In genomic region chr2:30852771-30853313, GRCm38 (mm10) we compare ENCODE assay signal across 12 mouse cellular contexts. TPM values are rescaled to one million over a fixed set of nuclear protein-coding genes. Genes with fewer than 3 reads are reported as not detected.
A peak's percentile ranks its signal among the peaks of the same experiment; 100 is the strongest.
DNase-seq lines count a peak whose midpoint lies in the region; ATAC-seq and TF ChIP-seq lines count a peak whose summit lies in the region.
"Had no signal": no experiment of that assay in that cellular context is flagged by ENCODE, and none has a peak within 500 bp of the region (broad histone marks: within the 10 kb centered on the region; RNA-seq: fewer than 3 reads in every experiment).

No protein-coding gene starts in this region.

- no peaks in the 10 kb centered on the region for H3K9me3 ChIP-seq in forebrain, embryonic 12.5 days
- no peaks in the 10 kb centered on the region for H3K9me3 ChIP-seq in forebrain, embryonic 14.5 days (replicated peaks; ENCODE audit: control insufficient read depth, low read length)
- H3K9me3 ChIP-seq in kidney, postnatal 0 days (replicated peaks; ENCODE audit: low read length) = no peaks in the 10 kb centered on the region
- H3K9me3 ChIP-seq in embryonic facial prominence, embryonic 11.5 days (replicated peaks; ENCODE audit: control insufficient read depth, low read length) = no peaks in the 10 kb centered on the region
- H3K9me3 ChIP-seq in limb, embryonic 15.5 days = no peaks in the 10 kb centered on the region
- H3K9me3 ChIP-seq: forebrain, embryonic 13.5 days; midbrain, embryonic 10.5 days had no signal

- no peak overlapping the region for H3K9ac ChIP-seq in forebrain, embryonic 12.5 days
- no peak overlapping the region for H3K9ac ChIP-seq in forebrain, embryonic 14.5 days (ENCODE audit: low read length)
- 0 out of 2 replicates have a peak overlapping the region, but pooled peaks have one; percentile 3 for H3K9ac ChIP-seq in kidney, postnatal 0 days (ENCODE audit: low read depth, low read length)
- H3K9ac ChIP-seq in embryonic facial prominence, embryonic 11.5 days (replicated peaks; ENCODE audit: low read length) = peak overlapping the region; percentile 18; the same call in 1 of the 2 replicates
- H3K9ac ChIP-seq in limb, embryonic 15.5 days = no peak overlapping the region
- H3K9ac ChIP-seq: forebrain, embryonic 13.5 days had no signal

- no peak for ATAC-seq in forebrain, embryonic 12.5 days (ENCODE audit: low FRiP score)
- ATAC-seq in forebrain, embryonic 14.5 days = no peak
- no peak for ATAC-seq in kidney, postnatal 0 days (replicated peaks; ENCODE audit: low FRiP score, low read depth)
- no peak for ATAC-seq in embryonic facial prominence, embryonic 11.5 days (replicated peaks; ENCODE audit: insufficient number of reproducible peaks, low FRiP score, low TSS enrichment, low read depth)
- ATAC-seq in limb, embryonic 15.5 days (ENCODE audit: insufficient number of reproducible peaks, low FRiP score, low TSS enrichment, low read depth) = peak; percentile 37
- ATAC-seq: forebrain, embryonic 13.5 days; inflammation-experienced regulatory T-cells, adult 6 months had no signal

- TF ChIP-seq CTCF in kidney, postnatal 0 days (IDR thresholded peaks at IDR 0.05; ENCODE audit: low read depth) = no peak

- H3K4me1 ChIP-seq in forebrain, embryonic 12.5 days = peaks cover 20% of the 10 kb centered on the region
- H3K4me1 ChIP-seq in forebrain, embryonic 14.5 days (ENCODE audit: control insufficient read depth, insufficient read depth, low read length) = no peaks in the 10 kb centered on the region
- no peaks in the 10 kb centered on the region for H3K4me1 ChIP-seq in kidney, postnatal 0 days (replicated peaks; ENCODE audit: insufficient read depth, low read length)
- peaks cover 43% of the 10 kb centered on the region for H3K4me1 ChIP-seq in embryonic facial prominence, embryonic 11.5 days (ENCODE audit: control insufficient read depth, insufficient read depth, low read length)
- H3K4me1 ChIP-seq in limb, embryonic 15.5 days = peaks cover 68% of the 10 kb centered on the region

- H3K4me3 ChIP-seq in forebrain, embryonic 12.5 days (replicated peaks) = no peak overlapping the region
- H3K4me3 ChIP-seq in forebrain, embryonic 14.5 days (ENCODE audit: low read depth, low read length) = no peak overlapping the region
- H3K4me3 ChIP-seq in kidney, postnatal 0 days (replicated peaks; ENCODE audit: low read depth, low read length) = no peak overlapping the region
- no peak overlapping the region for H3K4me3 ChIP-seq in embryonic facial prominence, embryonic 11.5 days (ENCODE audit: low read depth, low read length)
- H3K4me3 ChIP-seq in limb, embryonic 15.5 days = no peak overlapping the region
- H3K4me3 ChIP-seq: forebrain, embryonic 13.5 days; midbrain, embryonic 10.5 days had no signal

- H3K27ac ChIP-seq in forebrain, embryonic 12.5 days = 0 out of 2 replicates have a peak overlapping the region, but pooled peaks have one; percentile 0
- H3K27ac ChIP-seq in forebrain, embryonic 14.5 days (ENCODE audit: low read depth, low read length) = no peak overlapping the region
- no peak overlapping the region for H3K27ac ChIP-seq in kidney, postnatal 0 days
- H3K27ac ChIP-seq in embryonic facial prominence, embryonic 11.5 days (replicated peaks; ENCODE audit: low read depth, low read length) = peak overlapping the region; percentile 81
- H3K27ac ChIP-seq in limb, embryonic 15.5 days = peak overlapping the region; percentile 76
- H3K27ac ChIP-seq: forebrain, embryonic 13.5 days had no signal

- no peaks in the 10 kb centered on the region for H3K27me3 ChIP-seq in forebrain, embryonic 12.5 days
- H3K27me3 ChIP-seq in forebrain, embryonic 14.5 days (replicated peaks; ENCODE audit: control insufficient read depth, insufficient read depth, low read length) = no peaks in the 10 kb centered on the region
- no peaks in the 10 kb centered on the region for H3K27me3 ChIP-seq in kidney, postnatal 0 days (ENCODE audit: insufficient read depth, low read length)
- no peaks in the 10 kb centered on the region for H3K27me3 ChIP-seq in embryonic facial prominence, embryonic 11.5 days (ENCODE audit: control insufficient read depth, insufficient read depth, low read length)
- H3K27me3 ChIP-seq in limb, embryonic 15.5 days = no peaks in the 10 kb centered on the region
- H3K27me3 ChIP-seq: forebrain, embryonic 13.5 days had no signal

- H3K36me3 ChIP-seq in forebrain, embryonic 12.5 days (replicated peaks) = no peaks in the 10 kb centered on the region
- no peaks in the 10 kb centered on the region for H3K36me3 ChIP-seq in forebrain, embryonic 14.5 days (ENCODE audit: control insufficient read depth, insufficient read depth, low read length)
- no peaks in the 10 kb centered on the region for H3K36me3 ChIP-seq in kidney, postnatal 0 days (ENCODE audit: insufficient read depth, low read length)
- no peaks in the 10 kb centered on the region for H3K36me3 ChIP-seq in embryonic facial prominence, embryonic 11.5 days (replicated peaks; ENCODE audit: control insufficient read depth, insufficient read depth, low read depth, low read length)
- no peaks in the 10 kb centered on the region for H3K36me3 ChIP-seq in limb, embryonic 15.5 days
- H3K36me3 ChIP-seq: midbrain, embryonic 10.5 days had no signal

- DNase-seq in forebrain, embryonic 14.5 days (ENCODE audit: low spot score) = no peak
- no peak for DNase-seq in kidney, postnatal 0 days (ENCODE audit: low spot score)
- DNase-seq in kidney, postnatal 25 days = no peak
- peak; percentile 83 for DNase-seq in embryonic facial prominence, embryonic 11.5 days (ENCODE audit: low spot score)
- DNase-seq in cerebellum, postnatal 36 days = no peak
- DNase-seq in right cerebral cortex, postnatal 36 days (ENCODE audit: low spot score in 2 of 2) = no peak

- no peak overlapping the region for H3K4me2 ChIP-seq in forebrain, embryonic 12.5 days
- H3K4me2 ChIP-seq in forebrain, embryonic 14.5 days (ENCODE audit: low read length) = no peak overlapping the region
- no peak overlapping the region for H3K4me2 ChIP-seq in kidney, postnatal 0 days (ENCODE audit: low read length)
- peak overlapping the region; percentile 16; the same call in 1 of the 2 replicates for H3K4me2 ChIP-seq in embryonic facial prominence, embryonic 11.5 days (ENCODE audit: low read depth, low read length)
- H3K4me2 ChIP-seq in limb, embryonic 15.5 days = peak overlapping the region; percentile 32
- H3K4me2 ChIP-seq: forebrain, embryonic 13.5 days; liver, embryonic 11.5 days had no signal

- WGBS in forebrain, embryonic 12.5 days = 37% methylated on average over 20 of the region's 20 CpGs
- 43% methylated on average over 20 of the region's 20 CpGs for WGBS in forebrain, embryonic 14.5 days
- 21% methylated on average over 20 of the region's 20 CpGs for WGBS in kidney, postnatal 0 days
- WGBS in embryonic facial prominence, embryonic 11.5 days = 16% methylated on average over 20 of the region's 20 CpGs
- 7% methylated on average over 20 of the region's 20 CpGs for WGBS in limb, embryonic 15.5 days

RNA-seq across cellular contexts. Expression of gene Prrx2, which starts 18.1 kb away (rescaled TPM):
- polyA plus RNA-seq in forebrain, embryonic 12.5 days (2016; fragmentation: Nextera tagmentation; extraction: Ambion mirVana) = 16.0 and 19.8 TPM in 2 replicates
- polyA plus RNA-seq in forebrain, embryonic 14.5 days (2014; fragmentation: Nextera tagmentation; extraction: Ambion mirVana) = 2.9 and 3.0 TPM in 2 replicates
- 5.8 and 6.9 TPM in 2 replicates for polyA plus RNA-seq in kidney, postnatal 0 days (2015; fragmentation: Nextera tagmentation; extraction: Ambion mirVana)
- polyA plus RNA-seq in embryonic facial prominence, embryonic 11.5 days (2014; fragmentation: Nextera tagmentation; extraction: Ambion mirVana) = 106 and 109 TPM in 2 replicates
- polyA plus RNA-seq in limb, embryonic 15.5 days (2015; fragmentation: Nextera tagmentation; extraction: Ambion mirVana) = 47.6 and 65.0 TPM in 2 replicates
- polyA plus RNA-seq: inflammation-experienced regulatory T-cells, adult 6 months had no signal

RNA-seq across cellular contexts. Expression of gene Asb6, which starts 22.7 kb away (rescaled TPM):
- 36.4 and 39.4 TPM in 2 replicates for polyA plus RNA-seq in forebrain, embryonic 12.5 days (2016; fragmentation: Nextera tagmentation; extraction: Ambion mirVana)
- 35.9 and 39.9 TPM in 2 replicates for polyA plus RNA-seq in forebrain, embryonic 14.5 days (2014; fragmentation: Nextera tagmentation; extraction: Ambion mirVana)
- 26.1 and 26.9 TPM in 2 replicates for polyA plus RNA-seq in kidney, postnatal 0 days (2015; fragmentation: Nextera tagmentation; extraction: Ambion mirVana)
- 27.6 and 35.7 TPM in 2 replicates for polyA plus RNA-seq in embryonic facial prominence, embryonic 11.5 days (2014; fragmentation: Nextera tagmentation; extraction: Ambion mirVana)
- polyA plus RNA-seq in limb, embryonic 15.5 days (2015; fragmentation: Nextera tagmentation; extraction: Ambion mirVana) = 32.8 and 34.4 TPM in 2 replicates

RNA-seq across cellular contexts. Expression of gene Ntmt1, which starts 45.2 kb away (rescaled TPM):
- polyA plus RNA-seq in forebrain, embryonic 12.5 days (2016; fragmentation: Nextera tagmentation; extraction: Ambion mirVana) = 101 and 104 TPM in 2 replicates
- 128 and 139 TPM in 2 replicates for polyA plus RNA-seq in forebrain, embryonic 14.5 days (2014; fragmentation: Nextera tagmentation; extraction: Ambion mirVana)
- 77.4 and 81.4 TPM in 2 replicates for polyA plus RNA-seq in kidney, postnatal 0 days (2015; fragmentation: Nextera tagmentation; extraction: Ambion mirVana)
- polyA plus RNA-seq in embryonic facial prominence, embryonic 11.5 days (2014; fragmentation: Nextera tagmentation; extraction: Ambion mirVana) = 98.9 and 101 TPM in 2 replicates
- polyA plus RNA-seq in limb, embryonic 15.5 days (2015; fragmentation: Nextera tagmentation; extraction: Ambion mirVana) = 86.3 and 89.5 TPM in 2 replicates

RNA-seq across cellular contexts. Expression of gene 1700001O22Rik, which starts 49.4 kb away (rescaled TPM):
- 4.2 and 4.5 TPM in 2 replicates for polyA plus RNA-seq in forebrain, embryonic 12.5 days (2016; fragmentation: Nextera tagmentation; extraction: Ambion mirVana)
- 2.4 and 2.7 TPM in 2 replicates for polyA plus RNA-seq in forebrain, embryonic 14.5 days (2014; fragmentation: Nextera tagmentation; extraction: Ambion mirVana)
- polyA plus RNA-seq in kidney, postnatal 0 days (2015; fragmentation: Nextera tagmentation; extraction: Ambion mirVana) = 4.6 TPM in 2 replicates
- polyA plus RNA-seq in embryonic facial prominence, embryonic 11.5 days (2014; fragmentation: Nextera tagmentation; extraction: Ambion mirVana) = 1.8 and 3.6 TPM in 2 replicates
- 2.4 and 3.1 TPM in 2 replicates for polyA plus RNA-seq in limb, embryonic 15.5 days (2015; fragmentation: Nextera tagmentation; extraction: Ambion mirVana)

Comparison
In these comparisons a context has a peak if more than half of its experiments do, and no peak if none do; other contexts are left out.
1. H3K27ac ChIP-seq: peak in forebrain, embryonic 12.5 days (single experiment), embryonic facial prominence, embryonic 11.5 days (single experiment) and limb, embryonic 15.5 days (single experiment); none in forebrain, embryonic 14.5 days (single experiment) and kidney, postnatal 0 days (single experiment).
2. H3K4me2 ChIP-seq: peak in embryonic facial prominence, embryonic 11.5 days (single experiment) and limb, embryonic 15.5 days (single experiment); none in forebrain, embryonic 12.5 days (single experiment), forebrain, embryonic 14.5 days (single experiment) and kidney, postnatal 0 days (single experiment).
3. H3K9ac ChIP-seq: peak in kidney, postnatal 0 days (single experiment) and embryonic facial prominence, embryonic 11.5 days (single experiment); none in forebrain, embryonic 12.5 days (single experiment), forebrain, embryonic 14.5 days (single experiment) and limb, embryonic 15.5 days (single experiment).